Mouse (Mus musculus) inflammation-experienced regulatory T-cells, adult 6 months (primary cell): ENCODE measurements around the gene Ercc2. TPM values are rescaled to one million over a fixed set of nuclear protein-coding genes. Genes with fewer than 3 reads are reported as not detected.

Experiments used
- polyA plus RNA-seq, 3 experiments: library from polyadenylated mRNA; unstranded; fragments of 100-300 nt; shearing (Covaris generic); gene quantifications; one replicate each; pipeline ENCODE4 v1.2.1; 2017

The Ercc2 gene
- polyA plus RNA-seq, 3 experiments from 2014 or later, result 7.8 to 10.9 (median 10.8) TPM

Other genes with a start within 250 kb of the Ercc2 start
- 10 to 100 TPM in 1 of 3 experiments, 1 to 10 TPM in 2; 7.7 to 10.0 (median 8.5) TPM for gene Qpctl, start 232.7 kb upstream of the Ercc2 start, polyA plus RNA-seq
- 10 to 100 TPM; 73.5 to 94.3 (median 75.9) TPM for gene Snrpd2, start 232.3 kb upstream of the Ercc2 start, polyA plus RNA-seq
- gene Gipr, start 215.9 kb upstream of the Ercc2 start, polyA plus RNA-seq, result not detected
- gene Eml2, start 205.6 kb upstream of the Ercc2 start, polyA plus RNA-seq, result 10 to 100 TPM; 10.2 to 16.5 (median 16.5) TPM
- under 1 TPM in 1 of 3 experiments, not detected in 2; 0.13 TPM for gene Gpr4, start 169.5 kb upstream of the Ercc2 start, polyA plus RNA-seq
- 10 to 100 TPM; 14.3 to 20.8 (median 16.6) TPM for gene Opa3, start 153.7 kb upstream of the Ercc2 start, polyA plus RNA-seq
- gene Vasp, start 110.2 kb upstream of the Ercc2 start, polyA plus RNA-seq, result 100 to 1,000 TPM in 1 of 3 experiments, 10 to 100 TPM in 2; 74.0 to 103 (median 94.6) TPM
- gene Ppm1n, start 101.9 kb upstream of the Ercc2 start, polyA plus RNA-seq, result 1 to 10 TPM in 2 of 3 experiments, under 1 TPM in 1; 0.74 to 3.1 (median 2.1) TPM
- not detected for gene Rtn2, start 99.4 kb upstream of the Ercc2 start, polyA plus RNA-seq
- gene Fosb, start 72.0 kb upstream of the Ercc2 start, polyA plus RNA-seq, result 1 to 10 TPM in 2 of 3 experiments, under 1 TPM in 1; 0.98 to 8.0 (median 2.0) TPM
- 10 to 100 TPM; 51.1 to 68.7 (median 55.2) TPM for gene Ercc1, start 37.2 kb upstream of the Ercc2 start, polyA plus RNA-seq
- 10 to 100 TPM in 2 of 3 experiments, 1 to 10 TPM in 1; 8.9 to 22.4 (median 17.6) TPM for gene Cd3eap, start 22.5 kb upstream of the Ercc2 start, polyA plus RNA-seq
- not detected for gene Ppp1r13l, start 22.3 kb upstream of the Ercc2 start, polyA plus RNA-seq
- gene Klc3, start 22.1 kb downstream of the Ercc2 start, polyA plus RNA-seq, result 1 to 10 TPM; 1.5 to 4.8 (median 2.7) TPM
- gene Ckm, start 22.8 kb downstream of the Ercc2 start, polyA plus RNA-seq, result under 1 TPM in 1 of 3 experiments, not detected in 2; 0.25 TPM
- 1 to 10 TPM in 1 of 3 experiments, under 1 TPM in 2; 0.87 to 1.3 (median 0.89) TPM for gene Mark4, start 76.8 kb downstream of the Ercc2 start, polyA plus RNA-seq
- not detected for gene Exoc3l2, start 81.3 kb downstream of the Ercc2 start, polyA plus RNA-seq
- under 1 TPM; 0.63 to 0.99 (median 0.65) TPM for gene Bloc1s3, start 126.4 kb downstream of the Ercc2 start, polyA plus RNA-seq
- gene Trappc6a, start 126.4 kb downstream of the Ercc2 start, polyA plus RNA-seq, result 10 to 100 TPM; 24.6 to 47.8 (median 43.3) TPM
- not detected for gene Nkpd1, start 135.8 kb downstream of the Ercc2 start, polyA plus RNA-seq
- 1 to 10 TPM; 2.5 to 5.3 (median 2.8) TPM for gene Ppp1r37, start 181.1 kb downstream of the Ercc2 start, polyA plus RNA-seq
- 1 to 10 TPM in 2 of 3 experiments, under 1 TPM in 1; 0.87 to 2.3 (median 2.0) TPM for gene Zfp296, start 195.3 kb downstream of the Ercc2 start, polyA plus RNA-seq
- gene Gemin7, start 195.6 kb downstream of the Ercc2 start, polyA plus RNA-seq, result 100 to 1,000 TPM in 1 of 3 experiments, 10 to 100 TPM in 2; 77.6 to 107 (median 89.0) TPM
- 10 to 100 TPM in 1 of 3 experiments, 1 to 10 TPM in 2; 8.1 to 10.8 (median 9.8) TPM for gene Clasrp, start 222.5 kb downstream of the Ercc2 start, polyA plus RNA-seq
- 10 to 100 TPM; 11.2 to 18.9 (median 17.4) TPM for gene Relb, start 247.4 kb downstream of the Ercc2 start, polyA plus RNA-seq